Mouse (Mus musculus) midbrain, embryonic 13.5 days (tissue): ENCODE measurements around the gene Ftl1. TPM values are rescaled to one million over a fixed set of nuclear protein-coding genes. Genes with fewer than 3 reads are reported as not detected.
A peak's percentile ranks its signal among the peaks of the same experiment; 100 is the strongest.

ENCODE experiments used
- ATAC-seq: fragments of 200-750 bp; cut with Nextera tagmentation; 2 replicates; pipeline ENCODE4 v1.8.0; 2017; ENCODE audit warnings: mild to moderate bottlenecking, moderate TSS enrichment, moderate library complexity
- H3K27ac ChIP-seq: fragments of 300-500 bp; sonication (generic); 2 replicates; pipeline ENCODE4 v1.5.1; 2015; ENCODE audit warnings: inconsistent platforms, mild to moderate bottlenecking, moderate library complexity
- H3K27me3 ChIP-seq: fragments of 300-500 bp; sonication (generic); 2 replicates; pipeline ENCODE4 v1.6.1; 2015; ENCODE audit warnings: mild to moderate bottlenecking, inconsistent platforms
- H3K36me3 ChIP-seq: fragments of 300-500 bp; sonication (generic); 2 replicates; pipeline ENCODE4 v1.6.1; 2015; ENCODE audit warnings: mild to moderate bottlenecking, inconsistent platforms
- H3K4me1 ChIP-seq: fragments of 300-500 bp; sonication (generic); replicated peaks from 2 replicates; pipeline ENCODE4 v1.6.1; 2015; ENCODE audit warnings: inconsistent platforms
- H3K4me2 ChIP-seq: fragments of 300-500 bp; sonication (generic); replicated peaks from 2 replicates; pipeline ENCODE4 v1.6.1; 2015; ENCODE audit warnings: moderate library complexity, mild to moderate bottlenecking, inconsistent platforms
- H3K4me3 ChIP-seq: fragments of 300-500 bp; sonication (generic); replicated peaks from 2 replicates; pipeline ENCODE4 v1.5.1; 2015; ENCODE audit warnings: mild to moderate bottlenecking, inconsistent platforms
- H3K9ac ChIP-seq: fragments of 300-500 bp; sonication (generic); replicated peaks from 2 replicates; pipeline ENCODE4 v1.6.1; 2015; ENCODE audit warnings: mild to moderate bottlenecking, inconsistent platforms
- H3K9me3 ChIP-seq: fragments of 300-500 bp; sonication (generic); 2 replicates; pipeline ENCODE4 v1.6.1; 2016; ENCODE audit warnings: mild to moderate bottlenecking, inconsistent platforms
- WGBS: fragments of 180-500 bp; shearing (Covaris S2); methylation state at CpG from one replicate; pipeline ENCODE4 v1.1.7; 2015; 5-methylcytosine and 5-hydroxymethylcytosine counted together
- polyA plus RNA-seq: library from polyadenylated mRNA; unstranded; fragments of >200 nt; fragmentation: Nextera tagmentation; extraction: Ambion mirVana; gene quantifications from 2 replicates; pipeline ENCODE4 v1.2.1, GENCODE M21; 2015

Ftl1 gene
- polyA plus RNA-seq, 1 experiment from 2014 or later, result 7,096 TPM

GRCm38 (mm10) chr7:45460860-45461314 is 1.2 kb upstream of the Ftl1 start:
- no peak for ATAC-seq
- Histone ChIP-seq H3K36me3 (peaks cover 59% of the 10 kb centered on the region), H3K27me3 (no peaks in the 10 kb centered on the region), H3K9ac (peak overlapping the region; percentile 61; the same call in 1 of the 2 replicates), H3K27ac (peak overlapping the region; percentile 95), H3K9me3 (no peaks in the 10 kb centered on the region), H3K4me1 (peaks cover 58% of the 10 kb centered on the region), H3K4me2 (peak overlapping the region; percentile 56; the same call in 1 of the 2 replicates), H3K4me3 (no peak overlapping the region)
- 58% methylated on average over 13 of the region's 13 CpGs for WGBS

- peak overlapping the region; percentile 95 for H3K4me3 ChIP-seq
- no peaks in the 10 kb centered on the region for H3K9me3 ChIP-seq
- peaks cover 64% of the 10 kb centered on the region for H3K36me3 ChIP-seq
- peak overlapping the region; percentile 61 for H3K9ac ChIP-seq
- H3K27me3 ChIP-seq, result no peaks in the 10 kb centered on the region
- H3K4me1 ChIP-seq, result peaks cover 52% of the 10 kb centered on the region
- WGBS, result 76% methylated on average over 7 of the region's 7 CpGs
- H3K27ac ChIP-seq, result peak overlapping the region; percentile 95
- H3K4me2 ChIP-seq, result peak overlapping the region; percentile 56
- peak; percentile 4; the same call in 1 of the 2 replicates for ATAC-seq
These were observed 693 bp upstream of the Ftl1 start for GRCm38 (mm10) chr7:45460377-45460776.

- Histone ChIP-seq H3K27ac (peak overlapping the region; percentile 95), H3K9ac (peak overlapping the region; percentile 97), H3K9me3 (no peaks in the 10 kb centered on the region), H3K36me3 (peaks cover 69% of the 10 kb centered on the region), H3K4me1 (peaks cover 44% of the 10 kb centered on the region), H3K27me3 (no peaks in the 10 kb centered on the region), H3K4me2 (peak overlapping the region; percentile 92), H3K4me3 (peak overlapping the region; percentile 95)
- ATAC-seq, result peak; percentile 79
- under 1% methylated on average over 42 of the region's 43 CpGs for WGBS
These were observed 728 bp downstream of the Ftl1 start for GRCm38 (mm10) chr7:45458748-45459563.

- peak overlapping the region; percentile 15; the same call in 1 of the 2 replicates for H3K27ac ChIP-seq
- ATAC-seq, result no peak
- H3K9ac ChIP-seq, result peak overlapping the region; percentile 97
- peak overlapping the region; percentile 95 for H3K4me3 ChIP-seq
- peaks cover 63% of the 10 kb centered on the region for H3K36me3 ChIP-seq
- H3K4me2 ChIP-seq, result peak overlapping the region; percentile 92
- H3K9me3 ChIP-seq, result no peaks in the 10 kb centered on the region
- 79% methylated on average over 10 of the region's 10 CpGs for WGBS
- H3K4me1 ChIP-seq, result peaks cover 44% of the 10 kb centered on the region
- H3K27me3 ChIP-seq, result no peaks in the 10 kb centered on the region
These were observed 2.3 kb downstream of the Ftl1 start for GRCm38 (mm10) chr7:45457204-45458060.

GRCm38 (mm10) chr7:45456721-45457203 is 2.9 kb downstream of the Ftl1 start:
- H3K9ac ChIP-seq, result peak overlapping the region; percentile 97
- H3K27me3 ChIP-seq, result no peaks in the 10 kb centered on the region
- WGBS, result 60% methylated on average over 9 of the region's 9 CpGs
- H3K4me2 ChIP-seq, result peak overlapping the region; percentile 92
- H3K36me3 ChIP-seq, result peaks cover 59% of the 10 kb centered on the region
- no peak for ATAC-seq
- peak overlapping the region; percentile 95 for H3K4me3 ChIP-seq
- H3K4me1 ChIP-seq, result peaks cover 42% of the 10 kb centered on the region
- peak overlapping the region; percentile 32 for H3K27ac ChIP-seq
- H3K9me3 ChIP-seq, result no peaks in the 10 kb centered on the region

GRCm38 (mm10) chr7:45455932-45456696 is 3.6 kb downstream of the Ftl1 start:
- H3K27ac ChIP-seq, result peak overlapping the region; percentile 32; the same call in 1 of the 2 replicates
- H3K9me3 ChIP-seq, result no peaks in the 10 kb centered on the region
- H3K4me2 ChIP-seq, result peak overlapping the region; percentile 92; the same call in 1 of the 2 replicates
- no peak for ATAC-seq
- H3K27me3 ChIP-seq, result no peaks in the 10 kb centered on the region
- H3K4me3 ChIP-seq, result 0 out of 2 replicates have a peak overlapping the region, but pooled peaks have one; percentile 95
- H3K9ac ChIP-seq, result no peak overlapping the region
- WGBS, result 78% methylated on average over 13 of the region's 13 CpGs
- H3K4me1 ChIP-seq, result peaks cover 40% of the 10 kb centered on the region
- H3K36me3 ChIP-seq, result peaks cover 55% of the 10 kb centered on the region

GRCm38 (mm10) chr7:45454971-45455370 is 4.7 kb downstream of the Ftl1 start:
- Histone ChIP-seq H3K4me1 (peaks cover 28% of the 10 kb centered on the region), H3K9me3 (no peaks in the 10 kb centered on the region), H3K4me3 (no peak overlapping the region), H3K9ac (no peak overlapping the region), H3K27me3 (no peaks in the 10 kb centered on the region), H3K4me2 (no peak overlapping the region), H3K36me3 (peaks cover 58% of the 10 kb centered on the region), H3K27ac (no peak overlapping the region)
- ATAC-seq, result no peak
- 92% methylated on average over 15 of the region's 15 CpGs for WGBS

GRCm38 (mm10) chr7:45451344-45451982 is 8.2 kb downstream of the Ftl1 start:
- no peak overlapping the region for H3K4me2 ChIP-seq

GRCm38 (mm10) chr7:45449974-45450373 is 9.7 kb downstream of the Ftl1 start:
- H3K9me3 ChIP-seq, result no peaks in the 10 kb centered on the region
- no peak overlapping the region for H3K9ac ChIP-seq
- peaks cover 3% of the 10 kb centered on the region; the same call in 1 of the 2 replicates for H3K4me1 ChIP-seq
- H3K27ac ChIP-seq, result no peak overlapping the region
- ATAC-seq, result no peak
- WGBS, result 90% methylated on average over 1 of the region's 1 CpGs
- H3K36me3 ChIP-seq, result peaks cover 55% of the 10 kb centered on the region
- H3K4me3 ChIP-seq, result no peak overlapping the region
- no peak overlapping the region for H3K4me2 ChIP-seq
- H3K27me3 ChIP-seq, result no peaks in the 10 kb centered on the region

More at GRCm38 (mm10) chr7:45451344-45451982, 8.2 kb downstream of the Ftl1 start:
- Histone ChIP-seq H3K4me3 (no peak overlapping the region), H3K4me1 (peaks cover 8% of the 10 kb centered on the region), H3K27me3 (no peaks in the 10 kb centered on the region), H3K9me3 (no peaks in the 10 kb centered on the region), H3K36me3 (peaks cover 60% of the 10 kb centered on the region), H3K27ac (no peak overlapping the region), H3K9ac (0 out of 2 replicates have a peak overlapping the region, but pooled peaks have one; percentile 7)
- 52% methylated on average over 23 of the region's 23 CpGs for WGBS
- ATAC-seq, result peak; percentile 85

GRCm38 (mm10) chr7:45447325-45447990 is 12.2 kb downstream of the Ftl1 start:
- no peak overlapping the region for H3K9ac ChIP-seq
- H3K4me2 ChIP-seq, result no peak overlapping the region
- H3K27me3 ChIP-seq, result no peaks in the 10 kb centered on the region
- WGBS, result 44% methylated on average over 11 of the region's 11 CpGs
- H3K4me3 ChIP-seq, result no peak overlapping the region
- peaks cover 3% of the 10 kb centered on the region; the same call in 1 of the 2 replicates for H3K4me1 ChIP-seq
- ATAC-seq, result no peak
- no peak overlapping the region for H3K27ac ChIP-seq
- peaks cover 61% of the 10 kb centered on the region for H3K36me3 ChIP-seq
- H3K9me3 ChIP-seq, result no peaks in the 10 kb centered on the region
